Mouse (Mus musculus) kidney, postnatal 36 days (tissue): ENCODE measurements around the gene Smco4.
A peak's percentile ranks its signal among the peaks of the same experiment; 100 is the strongest.

Experiments
- DNase-seq, 2 experiments: peaks; one replicate each; pipeline ENCODE4 v3.0.0; 2021 to 2022; ENCODE audit warnings: mixed read lengths in 2 of 2

The Smco4 gene

GRCm38 (mm10) chr9:15507431-15507875, 14.2 kb downstream of the Smco4 start:
- peak; percentile 52 to 55 for DNase-seq

DNA sequence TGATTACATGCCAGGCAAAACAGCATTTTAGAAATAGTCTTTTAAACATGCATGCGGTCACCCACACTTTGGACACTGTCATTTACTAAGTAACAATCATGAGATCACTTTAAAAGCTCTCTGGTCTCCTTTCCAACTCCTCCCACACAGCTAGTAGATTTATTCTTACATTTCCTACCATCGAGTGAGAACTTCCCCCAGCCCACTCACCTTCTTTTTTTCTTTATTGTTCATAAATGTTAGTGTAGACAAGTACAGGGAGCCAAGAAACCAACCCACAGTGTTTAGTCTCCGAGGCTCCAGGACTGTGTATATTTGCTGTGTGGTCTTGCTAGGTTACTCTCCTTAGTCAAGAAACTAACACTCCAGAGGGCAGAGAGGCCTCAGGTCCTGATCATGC, 16.1 kb downstream of the Smco4 start:
- no peak for DNase-seq

DNA sequence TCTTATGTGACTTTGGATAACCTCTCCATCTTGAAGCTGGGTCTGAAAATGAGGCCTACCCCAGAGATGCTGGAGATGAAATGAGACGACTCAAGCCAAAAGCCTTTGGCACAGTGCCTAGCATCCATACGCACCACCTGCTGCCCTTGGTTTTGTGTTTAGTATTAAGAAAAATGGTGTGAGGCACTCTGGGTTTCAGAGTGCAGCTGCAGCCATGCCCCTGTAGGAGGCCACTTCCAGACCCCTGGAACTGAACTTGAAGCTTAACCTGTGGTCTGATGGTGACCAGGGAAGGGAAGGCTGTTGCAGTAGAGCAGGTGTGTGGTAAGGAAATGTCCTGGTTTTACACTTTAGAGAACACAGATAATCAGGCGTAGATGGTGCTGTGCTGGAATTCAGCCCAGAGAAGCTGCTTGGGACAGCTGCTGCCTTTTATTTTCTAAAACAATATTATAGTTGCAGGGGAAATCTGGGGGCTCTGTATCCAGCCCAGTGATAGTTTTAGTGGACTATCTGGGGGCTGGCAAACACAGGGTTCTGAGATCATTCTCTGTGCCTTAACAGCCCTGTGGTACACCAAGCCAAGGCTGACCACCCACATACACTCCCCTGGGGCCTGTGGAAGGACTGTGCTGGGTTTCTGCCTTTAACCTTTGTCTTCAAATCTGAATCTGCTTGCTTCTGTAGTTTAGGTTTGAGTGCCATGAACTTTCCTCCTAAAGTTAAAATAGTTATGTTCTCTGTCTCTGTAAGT, 17.5 kb downstream of the Smco4 start:
- DNase-seq: no peak

DNA sequence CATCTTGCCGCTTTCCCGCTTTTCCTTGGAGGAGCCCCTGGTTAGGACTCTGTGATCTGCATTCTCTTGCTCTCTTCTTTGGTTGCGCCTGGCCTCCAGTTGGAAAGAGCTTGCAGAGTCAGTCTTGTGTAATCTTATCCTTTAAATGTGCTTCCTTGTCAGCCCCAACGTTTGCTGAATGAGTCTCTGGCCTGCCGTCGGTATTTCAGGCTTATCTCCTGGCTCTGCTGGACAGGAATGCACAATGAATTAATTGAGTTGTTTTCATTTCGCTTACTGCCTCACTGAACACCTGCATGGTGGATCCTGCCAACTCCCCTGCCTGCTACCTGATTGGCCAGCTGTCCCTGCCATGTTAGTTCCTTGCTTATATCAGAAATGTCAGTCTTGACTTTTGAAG, 19.7 kb downstream of the Smco4 start:
- DNase-seq: peak in 1 of 2 experiments; percentile 32

GRCm38 (mm10) chr9:15516007-15516406, 22.8 kb downstream of the Smco4 start:
- no peak for DNase-seq

GRCm38 (mm10) chr9:15517979-15518378, 24.7 kb downstream of the Smco4 start:
- peak in 1 of 2 experiments; percentile 29 for DNase-seq

DNA sequence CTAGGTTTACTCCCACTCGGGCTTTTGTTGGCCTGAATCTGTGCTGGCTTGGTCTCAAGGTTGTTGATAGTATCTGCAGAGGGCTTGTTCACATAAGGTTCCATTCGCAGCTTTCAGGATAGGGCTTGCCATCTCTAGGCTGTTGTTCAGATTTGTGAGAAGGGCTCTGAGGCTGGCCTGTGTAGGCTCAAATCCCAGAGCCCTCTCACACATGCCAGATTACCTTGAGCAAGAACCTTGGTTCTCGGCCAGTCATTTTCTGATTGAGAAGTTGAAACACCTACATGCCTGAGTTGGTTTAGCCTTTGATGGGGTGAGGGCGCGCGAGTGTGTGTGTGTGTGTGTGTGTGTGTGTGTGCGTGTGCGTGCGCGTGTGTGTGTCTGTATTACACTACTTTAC, 29.1 kb downstream of the Smco4 start:
- no peak for DNase-seq

DNA sequence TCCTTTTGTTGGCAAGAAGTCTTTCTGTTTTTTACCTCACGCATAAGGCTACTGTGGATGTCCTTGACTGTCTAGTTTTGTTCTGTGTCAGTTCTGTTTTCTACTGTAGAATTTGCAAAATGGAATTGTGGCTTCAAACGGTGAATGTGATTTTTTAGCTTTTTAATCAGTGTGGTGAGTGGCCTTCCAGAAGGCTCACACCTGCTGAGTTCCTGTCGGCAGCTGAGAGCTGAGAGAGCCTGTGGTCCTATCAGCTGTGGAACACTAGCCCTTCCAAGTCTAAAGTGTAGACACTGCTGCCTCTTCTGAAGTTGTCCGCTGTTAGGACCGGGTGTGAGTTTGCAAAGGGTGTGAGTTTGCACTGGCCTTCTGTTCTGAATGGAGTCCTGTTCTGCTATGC, 29.7 kb downstream of the Smco4 start:
- DNase-seq: no peak

- DNase-seq: no peak
Observed at GRCm38 (mm10) chr9:15523646-15524045, 30.4 kb downstream of the Smco4 start.

DNA sequence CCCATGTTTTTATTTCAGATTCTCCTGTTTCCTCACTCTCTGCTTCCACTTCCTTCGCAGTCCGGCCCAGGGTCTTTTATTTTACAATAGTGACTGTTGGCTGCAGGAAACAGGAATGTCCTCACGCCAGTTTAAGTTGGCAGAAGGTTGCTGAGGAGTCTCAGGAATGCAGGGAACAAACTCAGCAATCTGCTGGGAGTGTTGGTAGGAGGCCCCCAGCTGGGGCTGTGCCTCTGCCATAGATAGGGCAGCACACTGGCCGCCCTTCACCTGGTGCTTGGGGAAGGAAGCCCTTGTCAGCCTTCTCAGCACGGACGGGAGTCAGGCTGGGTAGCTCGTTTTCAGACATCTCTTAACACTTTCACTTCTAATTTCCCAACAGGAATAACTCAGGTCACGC, 32.0 kb downstream of the Smco4 start:
- DNase-seq: peak; percentile 56 to 59

- peak in 1 of 2 experiments; percentile 30 for DNase-seq
Observed at GRCm38 (mm10) chr9:15526539-15526938, 33.3 kb downstream of the Smco4 start.

- DNase-seq: no peak
Observed at GRCm38 (mm10) chr9:15527846-15528245, 34.6 kb downstream of the Smco4 start.

- DNase-seq: no peak
Observed at GRCm38 (mm10) chr9:15528368-15528767, 35.1 kb downstream of the Smco4 start.

- peak; percentile 51 to 76 for DNase-seq
Observed at GRCm38 (mm10) chr9:15529275-15529964, 36.2 kb downstream of the Smco4 start.

- DNase-seq: no peak
Observed at GRCm38 (mm10) chr9:15529965-15530320, 36.7 kb downstream of the Smco4 start.

DNA sequence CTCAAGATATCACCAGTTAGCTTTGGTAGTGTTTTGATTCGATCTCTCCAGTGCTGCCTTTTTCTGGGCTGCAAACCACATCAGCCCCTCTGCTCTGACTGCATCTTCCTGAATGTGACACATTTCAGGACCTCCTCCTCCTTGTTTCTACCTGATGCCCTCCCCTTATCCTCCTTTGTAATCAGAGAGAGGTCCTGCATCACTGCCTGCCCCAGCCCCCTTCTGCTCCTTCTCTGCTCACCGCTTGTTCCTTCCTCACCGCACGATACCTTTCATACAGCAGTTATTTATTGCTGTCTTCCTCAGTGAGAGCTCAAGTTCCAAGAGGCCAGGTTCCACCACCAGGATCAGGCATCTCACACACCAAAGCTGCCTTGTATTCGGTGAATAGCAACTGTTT, 38.0 kb downstream of the Smco4 start:
- DNase-seq: no peak

DNA sequence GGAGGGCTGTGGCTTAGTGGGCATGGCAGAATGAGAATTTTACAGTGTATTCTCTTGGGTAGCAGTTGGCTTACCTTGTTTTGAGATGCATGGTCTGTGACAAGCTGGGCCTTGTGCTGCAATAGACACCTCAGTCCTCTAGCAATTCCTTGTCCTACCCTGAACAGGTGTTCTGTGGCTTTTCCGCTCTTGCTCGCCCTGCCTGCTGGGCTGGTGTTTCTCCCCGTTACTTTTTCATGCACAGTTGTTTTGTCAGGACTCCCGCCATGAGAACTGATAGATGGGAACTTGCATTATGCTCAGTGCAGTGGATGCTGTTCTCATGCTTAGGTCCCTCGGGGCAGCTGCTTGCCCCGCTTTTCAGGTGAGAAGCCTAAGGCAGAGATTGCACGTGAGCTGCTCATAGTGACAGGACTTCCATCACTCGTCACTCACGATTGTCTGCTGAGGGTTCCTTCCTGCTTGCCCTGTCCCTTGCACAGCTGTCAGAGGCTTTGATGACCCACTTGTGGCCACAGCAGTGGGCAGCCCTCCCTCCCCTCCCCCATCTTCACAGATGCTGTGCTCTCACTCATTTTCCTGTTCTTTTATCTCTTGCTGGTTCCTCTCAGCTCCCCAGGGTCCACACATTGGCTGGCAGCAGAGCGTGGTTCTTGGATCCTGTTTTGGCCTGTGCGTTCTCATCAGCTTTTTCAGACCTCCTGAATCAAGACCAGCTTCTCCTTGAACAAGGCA, 40.3 kb downstream of the Smco4 start:
- DNase-seq: no peak

DNA sequence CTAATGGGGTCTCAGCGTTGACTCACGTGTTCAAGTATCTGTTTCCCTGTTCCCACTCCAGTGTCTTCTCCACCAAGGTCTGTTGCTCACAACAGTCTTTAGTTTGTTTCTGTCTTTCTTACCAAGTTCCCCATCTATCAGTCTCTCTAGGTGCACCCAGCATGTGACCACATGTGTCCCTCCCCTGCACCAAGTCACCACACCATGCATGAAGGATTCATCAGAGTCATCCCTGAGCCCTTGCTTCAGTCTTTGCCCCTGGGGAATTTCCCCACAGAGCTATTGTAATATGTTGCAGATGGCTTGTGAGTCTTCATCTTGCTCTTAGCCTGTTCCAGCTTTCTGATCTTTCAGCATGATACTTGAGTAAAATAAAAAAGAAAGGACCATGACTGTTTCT, 40.9 kb downstream of the Smco4 start:
- no peak for DNase-seq

DNA sequence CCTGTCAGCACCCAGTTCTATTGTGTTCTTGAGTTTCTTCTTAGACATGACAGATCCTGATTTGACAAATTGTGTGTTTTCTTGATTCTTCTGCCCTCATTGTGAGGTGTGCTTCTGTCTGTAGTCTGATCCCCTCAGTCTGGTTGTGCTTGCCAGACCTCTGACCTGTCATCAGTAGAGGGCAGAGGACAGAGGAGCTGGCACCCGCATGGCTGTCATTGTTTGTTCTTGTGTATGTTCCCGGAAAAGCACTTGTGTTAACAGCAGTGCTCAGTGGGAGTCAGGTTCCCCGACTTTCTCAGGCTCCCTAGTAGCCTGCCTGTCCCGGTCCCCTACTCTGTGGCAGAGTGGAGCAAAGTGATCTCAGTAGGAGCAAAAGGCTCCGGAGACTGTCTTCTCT, 42.2 kb downstream of the Smco4 start:
- DNase-seq: peak; percentile 36 to 50

DNA sequence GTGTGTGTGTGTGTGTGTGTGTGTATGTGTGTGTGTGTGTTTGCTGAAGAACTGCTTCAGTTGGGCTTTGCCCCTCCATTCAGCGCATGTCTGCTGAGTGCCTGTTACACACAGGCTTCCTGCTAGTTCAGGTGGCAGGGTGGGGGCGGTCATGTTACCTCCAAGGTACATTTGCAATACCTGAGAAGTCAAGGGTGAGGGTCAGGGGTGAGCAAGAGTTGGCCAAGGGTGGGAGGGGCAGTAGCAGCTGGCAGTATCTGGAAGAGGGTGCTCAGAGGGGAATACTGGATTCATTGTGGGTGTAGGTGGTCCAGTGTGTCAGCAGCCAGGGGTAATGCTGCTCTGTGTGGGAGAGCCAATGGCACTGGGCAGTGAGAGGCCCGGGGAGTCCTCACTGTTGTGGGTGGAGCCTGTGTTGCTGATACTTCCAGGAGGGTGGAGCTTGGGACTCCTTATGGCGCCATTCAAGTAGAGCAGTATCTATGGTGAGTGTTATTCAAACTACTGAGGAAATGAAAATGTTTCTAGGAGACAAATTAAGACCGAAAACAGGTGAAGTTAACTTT, 43.7 kb downstream of the Smco4 start:
- DNase-seq: no peak

DNA sequence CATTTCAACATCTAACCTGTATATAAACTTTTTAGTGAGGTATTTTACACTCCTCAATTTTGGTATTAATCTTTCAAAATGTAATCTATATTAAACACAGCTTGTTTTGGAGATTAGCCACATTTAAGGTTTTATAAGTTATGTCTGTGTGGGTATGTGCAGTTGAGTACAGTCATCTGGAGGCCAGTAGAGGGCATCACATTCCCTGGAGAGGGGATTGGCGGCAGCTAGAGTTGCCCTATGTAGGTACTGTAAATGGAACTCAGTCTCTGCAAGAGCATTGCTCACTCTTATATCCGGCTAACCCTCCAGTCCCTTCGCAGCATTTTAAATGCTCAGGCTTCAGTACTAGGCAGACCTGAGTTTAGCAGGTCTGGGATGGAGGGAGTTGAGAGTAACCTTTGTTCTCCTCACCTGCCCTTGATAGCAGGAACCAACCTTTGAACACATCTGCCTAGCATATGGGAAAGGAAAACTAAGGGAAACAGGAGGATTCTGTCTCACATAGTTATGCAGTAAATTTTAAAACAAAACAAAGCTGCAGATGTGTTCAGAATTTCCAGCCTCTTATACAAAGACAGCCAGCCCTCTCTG, 44.3 kb downstream of the Smco4 start:
- DNase-seq: peak in 1 of 2 experiments; percentile 30

GRCm38 (mm10) chr9:15538979-15539533, 45.8 kb downstream of the Smco4 start:
- DNase-seq: no peak
